ENCODE assay signal across 8 mouse cellular contexts in the genomic region with DNA sequence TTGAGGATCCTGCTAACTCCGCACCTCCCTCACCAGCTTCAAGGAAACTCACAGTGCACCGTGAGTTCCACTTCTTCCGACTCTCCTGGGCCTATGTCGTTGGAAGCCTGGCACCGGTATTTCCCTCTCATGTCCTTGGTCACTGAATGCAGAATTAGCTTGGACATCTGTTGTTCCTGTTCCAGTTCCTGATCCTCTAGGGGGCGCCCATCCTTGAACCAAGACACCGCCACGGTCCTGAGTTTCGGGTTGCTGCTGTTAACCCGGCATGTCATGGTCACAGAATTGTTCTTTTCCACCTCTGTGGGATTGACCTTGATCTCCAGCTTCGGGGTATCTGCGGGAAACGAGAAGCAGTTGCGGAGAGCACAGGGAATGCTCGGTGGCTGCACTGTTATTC. TPM values are rescaled to one million over a fixed set of nuclear protein-coding genes. Genes with fewer than 3 reads are reported as not detected.
DNase-seq lines count a peak whose midpoint lies in the region; ATAC-seq and TF ChIP-seq lines count a peak whose summit lies in the region.

No protein-coding gene starts in this region.

- TF ChIP-seq POLR2A in embryonic fibroblast, embryonic 13.5 days (IDR thresholded peaks at IDR 0.05; ENCODE audit: low read depth, low read length) = no peak
- no peak for TF ChIP-seq POLR2A in testis, adult 2 months (IDR thresholded peaks at IDR 0.05; ENCODE audit: control insufficient read depth, low read depth, low read length)

- no peak for ATAC-seq in neural tube, embryonic 15.5 days (ENCODE audit: low FRiP score)

- no peak overlapping the region for H3K27ac ChIP-seq in embryonic fibroblast, embryonic 13.5 days (ENCODE audit: insufficient read depth, low read length)
- no peak overlapping the region for H3K27ac ChIP-seq in neural tube, embryonic 15.5 days (replicated peaks)
- no peak overlapping the region for H3K27ac ChIP-seq in testis, adult 2 months (ENCODE audit: control insufficient read depth, insufficient read depth, low read depth, low read length)

- H3K36me3 ChIP-seq in neural tube, embryonic 15.5 days = no peaks in the 10 kb centered on the region
- no peaks in the 10 kb centered on the region for H3K36me3 ChIP-seq in testis, adult 2 months (ENCODE audit: control insufficient read depth, insufficient read depth, low read length)

- no peaks in the 10 kb centered on the region; the same call in 1 of the 2 replicates for H3K27me3 ChIP-seq in neural tube, embryonic 15.5 days (replicated peaks)
- H3K27me3 ChIP-seq in testis, adult 2 months (ENCODE audit: control insufficient read depth, insufficient read depth, low read length) = no peaks in the 10 kb centered on the region

- H3K4me2 ChIP-seq in neural tube, embryonic 15.5 days = peak overlapping the region; percentile 46

- no peak overlapping the region for H3K9ac ChIP-seq in neural tube, embryonic 15.5 days (replicated peaks)

- H3K4me3 ChIP-seq in embryonic fibroblast, embryonic 13.5 days (ENCODE audit: insufficient read depth, low read length) = no peak overlapping the region
- no peak overlapping the region for H3K4me3 ChIP-seq in neural tube, embryonic 15.5 days (replicated peaks)
- H3K4me3 ChIP-seq in testis, adult 2 months (ENCODE audit: control insufficient read depth, low read depth, low read length) = peak overlapping the region; percentile 51

- no peaks in the 10 kb centered on the region for H3K9me3 ChIP-seq in neural tube, embryonic 15.5 days (replicated peaks)

- intact Hi-C loops in heart, postnatal 14 days (cut with DNase I) = loop anchor here (2.0 to 10.0 kb wide), 2 partner anchors 100 to 202 kb away; a partner anchor contains a TSS

- no peaks in the 10 kb centered on the region for H3K4me1 ChIP-seq in embryonic fibroblast, embryonic 13.5 days (ENCODE audit: control insufficient read depth, insufficient read depth, low read length)
- H3K4me1 ChIP-seq in neural tube, embryonic 15.5 days = no peaks in the 10 kb centered on the region; the same call in 1 of the 2 replicates
- H3K4me1 ChIP-seq in testis, adult 2 months (ENCODE audit: control insufficient read depth, insufficient read depth, low read length) = peaks cover 5% of the 10 kb centered on the region

- 25% methylated on average over 15 of the region's 15 CpGs for WGBS in neural tube, embryonic 15.5 days

- DNase-seq in CD4-positive, CD25-positive, alpha-beta regulatory T cell, adult 2 months (ENCODE audit: low read depth, low spot score) = peak; percentile 82
- peak; percentile 81 to 87 for DNase-seq in adrenal gland, postnatal 36 days
- DNase-seq in heart, postnatal 14 days = peak; percentile 72 to 84
- peak; percentile 85 to 89 for DNase-seq in kidney, postnatal 4 days
- DNase-seq in lung, adult 18-20 months = peak; percentile 59 to 73

- 0 out of 2 replicates have a peak, but pooled peaks have one; percentile 19 for TF ChIP-seq CTCF in embryonic fibroblast, embryonic 13.5 days (IDR thresholded peaks at IDR 0.05; ENCODE audit: borderline replicate concordance, insufficient read depth, low read length)
- peak; percentile 57 for TF ChIP-seq CTCF in testis, adult 2 months (IDR thresholded peaks at IDR 0.05; ENCODE audit: control insufficient read depth, insufficient read depth, insufficient replicate concordance, low read depth, low read length)

RNA-seq across cellular contexts. Expression of a gene that starts 7.1 kb away (rescaled TPM):
- under 1 TPM; 0.56 TPM for total RNA-seq in adrenal gland, postnatal 36 days (2021)
- not detected in 2 replicates for polyA plus RNA-seq in embryonic fibroblast, embryonic 13.5 days (2011; ENCODE audit: insufficient read length, low read depth, missing spikeins)
- under 1 TPM; 0.39 to 0.43 TPM for total RNA-seq in heart, postnatal 14 days (2021)
- 0.10 and 0.11 TPM in 2 replicates for polyA plus RNA-seq in neural tube, embryonic 15.5 days (2015; fragmentation: Nextera tagmentation; extraction: Ambion mirVana)
- polyA plus RNA-seq in testis, adult 2 months (2012; rRNA removed) = 0.08 and 0.41 TPM in 2 replicates

RNA-seq across cellular contexts. Expression of a gene that starts 11.7 kb away (rescaled TPM):
- not detected for total RNA-seq in adrenal gland, postnatal 36 days (2021)
- polyA plus RNA-seq in embryonic fibroblast, embryonic 13.5 days (2011; ENCODE audit: insufficient read length, low read depth, missing spikeins) = not detected in 2 replicates
- total RNA-seq in heart, postnatal 14 days (2021) = not detected
- not detected in 2 replicates for polyA plus RNA-seq in neural tube, embryonic 15.5 days (2015; fragmentation: Nextera tagmentation; extraction: Ambion mirVana)
- 0.55 and 0.62 TPM in 2 replicates for polyA plus RNA-seq in testis, adult 2 months (2012; rRNA removed)

RNA-seq across cellular contexts. Expression of a gene that starts 17.1 kb away (rescaled TPM):
- under 1 TPM in 1 of 2 experiments, not detected in 1; 0.33 TPM for total RNA-seq in adrenal gland, postnatal 36 days (2021)
- not detected in 2 replicates for polyA plus RNA-seq in embryonic fibroblast, embryonic 13.5 days (2011; ENCODE audit: insufficient read length, low read depth, missing spikeins)
- total RNA-seq in heart, postnatal 14 days (2021) = not detected
- 0.14 TPM in 1 of 2 replicates, not detected in the other for polyA plus RNA-seq in neural tube, embryonic 15.5 days (2015; fragmentation: Nextera tagmentation; extraction: Ambion mirVana)
- not detected in 2 replicates for polyA plus RNA-seq in testis, adult 2 months (2012; rRNA removed)

RNA-seq across cellular contexts. Expression of a gene that starts 41.6 kb away (rescaled TPM):
- total RNA-seq in adrenal gland, postnatal 36 days (2021) = under 1 TPM; 0.20 to 0.46 TPM
- polyA plus RNA-seq in embryonic fibroblast, embryonic 13.5 days (2011; ENCODE audit: insufficient read length, low read depth, missing spikeins) = not detected in 2 replicates
- under 1 TPM; 0.15 to 0.22 TPM for total RNA-seq in heart, postnatal 14 days (2021)
- 4.7 and 4.8 TPM in 2 replicates for polyA plus RNA-seq in neural tube, embryonic 15.5 days (2015; fragmentation: Nextera tagmentation; extraction: Ambion mirVana)
- 18.2 and 21.3 TPM in 2 replicates for polyA plus RNA-seq in testis, adult 2 months (2012; rRNA removed)

RNA-seq across cellular contexts. Expression of a gene that starts 49.5 kb away (rescaled TPM):
- total RNA-seq in adrenal gland, postnatal 36 days (2021) = 1 to 10 TPM; 1.7 to 2.9 TPM
- not detected in 2 replicates for polyA plus RNA-seq in embryonic fibroblast, embryonic 13.5 days (2011; ENCODE audit: insufficient read length, low read depth, missing spikeins)
- under 1 TPM; 0.34 to 0.74 TPM for total RNA-seq in heart, postnatal 14 days (2021)
- 0.15 and 1.1 TPM in 2 replicates for polyA plus RNA-seq in neural tube, embryonic 15.5 days (2015; fragmentation: Nextera tagmentation; extraction: Ambion mirVana)
- polyA plus RNA-seq in testis, adult 2 months (2012; rRNA removed) = 0.09 and 0.14 TPM in 2 replicates
